Mouse (Mus musculus) heart, adult 2 months (tissue): ENCODE measurements at regions not wholly inside any gene's neighbourhood (a gene's known extent, or its start where the extent isn't known, plus 50 kb on each side); places are given as distances from the start of the nearest gene placed in this dataset.
A peak's percentile ranks its signal among the peaks of the same experiment; 100 is the strongest.
"Not testable (repeated sequence)": the region's sequence is repeated elsewhere in the genome, so short reads cannot be mapped to it uniquely, and the experiment has no call there.

Experiments used
- DNase-seq, 2 experiments: peaks; one replicate each; pipeline ENCODE4 v3.0.0; 2021
- H3K27ac ChIP-seq: fragments of 200-600 bp; 2 replicates; pipeline ENCODE4 v1.8.1; 2022
- H3K27me3 ChIP-seq: fragments of 200-500 bp; 2 replicates; pipeline ENCODE4 v1.6.1; 2012; ENCODE audit warnings: mild to moderate bottlenecking, low read length, inconsistent platforms, mixed read lengths; ENCODE audit not compliant: control insufficient read depth, insufficient read depth
- H3K36me3 ChIP-seq: fragments of 200-500 bp; 2 replicates; pipeline ENCODE4 v1.6.1; 2012; ENCODE audit warnings: low read length, inconsistent platforms; ENCODE audit not compliant: control insufficient read depth, insufficient read depth
- H3K4me1 ChIP-seq: fragments of 200-500 bp; 2 replicates; pipeline ENCODE4 v1.6.1; 2011; ENCODE audit warnings: low read length; ENCODE audit not compliant: control insufficient read depth, insufficient read depth
- H3K4me3 ChIP-seq: fragments of 200-600 bp; 2 replicates; pipeline ENCODE4 v1.8.1; 2022
- H3K79me2 ChIP-seq: fragments of 200-500 bp; replicated peaks from 2 replicates; pipeline ENCODE4 v1.6.1; 2012; ENCODE audit warnings: mild to moderate bottlenecking, inconsistent platforms, low read length, moderate library complexity, mixed read lengths; ENCODE audit not compliant: control insufficient read depth, insufficient read depth
- H3K9ac ChIP-seq: fragments of 200-500 bp; 2 replicates; pipeline ENCODE4 v1.6.1; 2012; ENCODE audit warnings: low read depth, mild to moderate bottlenecking, control low read depth, inconsistent platforms, low read length, mixed read lengths
- CTCF ChIP-seq: fragments of 200-600 bp; IDR thresholded peaks from 2 replicates; pipeline ENCODE4 v1.8.1; 2022; ENCODE audit warnings: antibody characterized with exemption, mild to moderate bottlenecking, moderate library complexity
- EP300 ChIP-seq: fragments of 200-500 bp; IDR thresholded peaks from 2 replicates; pipeline ENCODE4 v1.6.1; 2011; ENCODE audit warnings: low read depth, low read length, control low read depth; ENCODE audit not compliant: insufficient read depth
- POLR2A ChIP-seq: fragments of 200-500 bp; IDR thresholded peaks from 2 replicates; pipeline ENCODE4 v1.6.1; 2011; ENCODE audit warnings: mild to moderate bottlenecking, low read depth, low read length, control low read depth; ENCODE audit not compliant: insufficient read depth
- WGBS: fragments of 180-500 bp; shearing (Covaris S2); methylation state at CpG from one replicate; pipeline ENCODE4 v1.1.7; 2018; 5-methylcytosine and 5-hydroxymethylcytosine counted together
- intact Hi-C: fragments of 180-260 bp; cut with DNase I; formaldehyde crosslinking; loops from one replicate; pipeline ENCODE4 v1.15.1; 2025

DNA sequence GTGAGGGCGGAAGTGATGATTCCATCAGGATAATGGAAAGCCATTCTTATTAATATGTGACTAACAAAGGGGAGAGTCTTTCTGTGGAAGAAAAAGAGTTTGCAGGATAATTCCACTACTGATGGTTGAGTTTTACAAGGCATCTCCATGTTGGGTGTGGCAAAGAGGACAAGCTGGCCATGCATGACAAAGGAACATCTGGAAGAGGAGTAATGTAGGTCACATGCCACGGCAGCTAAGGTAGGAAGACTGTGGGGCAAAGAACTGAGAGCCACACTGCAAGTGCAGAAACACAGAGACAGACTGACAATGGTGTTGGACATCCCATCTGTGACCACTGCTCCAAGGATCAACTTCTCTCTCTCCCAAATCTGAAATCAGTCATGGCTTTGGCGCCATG lies 196.4 kb upstream of the Gdi2 start:
- Histone ChIP-seq H3K27ac (no peak overlapping the region), H3K9ac (no peak overlapping the region), H3K79me2 (no peaks in the 10 kb centered on the region), H3K36me3 (no peaks in the 10 kb centered on the region), H3K4me3 (no peak overlapping the region), H3K27me3 (no peaks in the 10 kb centered on the region), H3K4me1 (no peaks in the 10 kb centered on the region)
- no peak for DNase-seq
- 58% methylated on average over 3 of the region's 3 CpGs for WGBS
- TF ChIP-seq CTCF: no peak
- no peak for TF ChIP-seq POLR2A
- no peak for TF ChIP-seq EP300
- intact Hi-C loops: no loop called here

- DNase-seq: no peak
- intact Hi-C loops: no loop called here
- Histone ChIP-seq H3K27ac (no peak overlapping the region), H3K36me3 (no peaks in the 10 kb centered on the region), H3K9ac (no peak overlapping the region), H3K4me3 (no peak overlapping the region), H3K79me2 (no peaks in the 10 kb centered on the region), H3K27me3 (no peaks in the 10 kb centered on the region), H3K4me1 (no peaks in the 10 kb centered on the region)
- TF ChIP-seq CTCF (no peak), EP300 (no peak), POLR2A (no peak)
- WGBS: 83% methylated on average over 5 of the region's 5 CpGs
Observed at GRCm38 (mm10) chr13:3343611-3344010, 194.3 kb upstream of the Gdi2 start.

GRCm38 (mm10) chr13:3354912-3355311 lies 183.0 kb upstream of the Gdi2 start:
- intact Hi-C loops, H3K9ac ChIP-seq, H3K36me3 ChIP-seq, H3K79me2 ChIP-seq, H3K4me3 ChIP-seq, DNase-seq, H3K27ac ChIP-seq, H3K4me1 ChIP-seq: not testable (repeated sequence)
- H3K27me3 ChIP-seq: peaks cover 16% of the 10 kb centered on the region

GRCm38 (mm10) chr13:3358079-3358608 lies 179.7 kb upstream of the Gdi2 start:
- H3K27me3 ChIP-seq: peaks cover 25% of the 10 kb centered on the region
- H3K79me2 ChIP-seq: no peaks in the 10 kb centered on the region
- DNase-seq: peak in 1 of 2 experiments; percentile 17
- H3K4me3 ChIP-seq: no peak overlapping the region; the same call in 1 of the 2 replicates
- H3K9ac ChIP-seq: no peak overlapping the region
- no peak for TF ChIP-seq EP300
- no peak for TF ChIP-seq CTCF
- no peak for TF ChIP-seq POLR2A
- intact Hi-C loops: no loop called here
- no peak overlapping the region for H3K27ac ChIP-seq
- H3K4me1 ChIP-seq: no peaks in the 10 kb centered on the region
- no peaks in the 10 kb centered on the region for H3K36me3 ChIP-seq
- WGBS: 4% methylated on average over 45 of the region's 45 CpGs

DNA sequence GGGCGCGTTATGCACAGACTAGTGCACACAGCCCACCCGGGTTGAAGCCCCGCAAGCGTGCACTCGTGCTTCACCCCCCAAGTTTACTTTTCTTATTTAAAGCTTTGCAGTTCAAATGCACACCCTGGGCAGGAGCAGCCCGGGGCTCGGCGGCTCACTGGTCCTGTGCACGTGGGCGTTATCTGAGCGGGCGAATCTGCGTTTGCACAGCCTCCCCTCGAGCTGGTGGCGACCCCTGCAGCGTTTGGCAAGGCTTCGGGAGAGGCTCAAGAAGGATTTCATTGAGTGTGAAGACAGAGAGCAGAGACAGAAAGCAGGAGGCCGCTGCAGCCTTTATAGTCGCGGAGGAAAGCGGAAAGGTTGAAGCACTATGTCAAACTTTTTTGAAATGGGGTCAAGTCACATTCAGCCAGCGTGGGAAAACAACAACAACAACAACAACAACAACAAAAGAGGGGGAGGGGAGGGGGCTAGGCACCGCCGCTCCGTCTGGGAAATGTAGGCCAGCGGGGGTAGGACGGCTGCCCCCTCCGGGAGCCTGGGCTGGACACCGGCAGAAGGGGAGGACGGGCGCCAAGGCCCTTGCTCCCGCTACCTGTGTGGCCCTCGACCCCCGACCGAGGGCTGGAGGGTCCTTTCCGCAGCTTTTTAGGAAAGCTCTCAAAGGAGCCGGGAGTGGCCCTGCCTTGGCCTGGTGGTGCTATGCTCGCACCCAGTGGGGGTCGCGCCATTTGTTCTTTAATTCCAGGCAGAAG lies 178.7 kb upstream of the Gdi2 start:
- no peaks in the 10 kb centered on the region for H3K36me3 ChIP-seq
- peak in 1 of 2 experiments; percentile 20 for DNase-seq
- peak overlapping the region; percentile 30 for H3K4me3 ChIP-seq
- H3K79me2 ChIP-seq: no peaks in the 10 kb centered on the region
- WGBS: 1% methylated on average over 41 of the region's 41 CpGs
- intact Hi-C loops: no loop called here
- H3K9ac ChIP-seq: no peak overlapping the region; the same call in 1 of the 2 replicates
- H3K4me1 ChIP-seq: no peaks in the 10 kb centered on the region
- no peak for TF ChIP-seq POLR2A
- TF ChIP-seq EP300: no peak
- TF ChIP-seq CTCF: no peak
- H3K27me3 ChIP-seq: peaks cover 25% of the 10 kb centered on the region
- no peak overlapping the region for H3K27ac ChIP-seq

GRCm38 (mm10) chr13:3359751-3360260 lies 178.1 kb upstream of the Gdi2 start:
- H3K27me3 ChIP-seq: peaks cover 25% of the 10 kb centered on the region
- H3K9ac ChIP-seq, H3K36me3 ChIP-seq, intact Hi-C loops, H3K4me1 ChIP-seq, H3K79me2 ChIP-seq, H3K27ac ChIP-seq: not testable (repeated sequence)
- peak overlapping the region; percentile 44 for H3K4me3 ChIP-seq
- DNase-seq: peak in 1 of 2 experiments; percentile 20
- WGBS: under 1% methylated on average over 35 of the region's 35 CpGs
